Mouse (Mus musculus) 416B (cell line): ENCODE measurements around the gene Hba-a1.
"Not testable (repeated sequence)": the region's sequence is repeated elsewhere in the genome, so short reads cannot be mapped to it uniquely, and the experiment has no call there.

Source experiments
- DNase-seq: peaks from one replicate; pipeline ENCODE4 v3.0.0; 2011; ENCODE audit warnings: low read depth

Hba-a1 gene

GRCm38 (mm10) chr11:32262674-32263415 lies 20.5 kb upstream of the Hba-a1 start:
- DNase-seq: peak; percentile 28

DNA sequence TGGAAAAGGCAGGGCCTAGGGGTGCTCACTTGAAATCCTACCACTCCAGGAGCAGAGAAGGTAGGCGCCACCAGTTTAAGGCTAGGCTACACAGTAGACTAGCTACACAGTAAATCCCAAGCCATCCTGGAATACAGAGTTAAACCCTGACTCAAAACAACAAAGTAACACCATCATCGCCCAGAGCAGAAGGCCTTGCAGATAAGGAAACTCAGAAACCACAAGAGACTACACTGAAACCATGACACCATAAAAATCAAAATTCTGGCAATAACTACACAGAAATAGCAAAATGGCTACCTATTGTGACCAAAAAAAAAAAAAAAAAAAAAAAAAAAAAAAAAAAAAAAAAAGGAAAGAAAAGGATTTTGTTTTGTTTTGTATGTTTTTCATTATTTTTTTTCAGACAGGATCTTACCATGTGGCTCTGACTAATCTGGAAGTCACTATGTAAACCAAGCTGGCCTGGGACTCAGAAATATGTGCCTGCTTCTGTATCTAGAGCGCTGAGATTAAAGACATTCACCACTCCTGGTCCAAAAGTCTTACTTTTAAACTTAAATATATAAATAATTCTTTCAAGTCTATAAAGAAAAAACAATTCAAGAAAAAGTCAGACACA lies 18.1 kb upstream of the Hba-a1 start:
- DNase-seq: peak; percentile 95

- DNase-seq: no peak
These were observed 17.1 kb upstream of the Hba-a1 start for GRCm38 (mm10) chr11:32266194-32266593.

DNA sequence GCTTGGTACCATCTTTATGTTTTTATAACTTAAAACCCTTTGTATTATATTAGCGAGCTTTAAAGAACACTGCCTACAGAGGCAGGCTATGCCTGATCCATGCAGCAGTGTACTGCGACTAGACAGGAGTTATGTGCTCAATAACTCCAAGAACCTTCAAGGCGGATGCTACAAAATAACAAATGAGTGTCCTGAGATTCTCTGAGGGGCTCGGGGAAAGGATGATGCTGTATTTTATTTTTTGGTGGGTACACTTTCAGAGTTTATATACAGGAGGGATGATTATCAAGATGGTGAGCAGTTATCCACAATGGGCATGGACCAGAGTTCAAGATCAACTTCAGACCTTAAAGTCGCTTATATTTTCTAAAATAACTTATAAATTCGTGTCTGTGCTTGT lies 16.5 kb upstream of the Hba-a1 start:
- DNase-seq: no peak

DNA sequence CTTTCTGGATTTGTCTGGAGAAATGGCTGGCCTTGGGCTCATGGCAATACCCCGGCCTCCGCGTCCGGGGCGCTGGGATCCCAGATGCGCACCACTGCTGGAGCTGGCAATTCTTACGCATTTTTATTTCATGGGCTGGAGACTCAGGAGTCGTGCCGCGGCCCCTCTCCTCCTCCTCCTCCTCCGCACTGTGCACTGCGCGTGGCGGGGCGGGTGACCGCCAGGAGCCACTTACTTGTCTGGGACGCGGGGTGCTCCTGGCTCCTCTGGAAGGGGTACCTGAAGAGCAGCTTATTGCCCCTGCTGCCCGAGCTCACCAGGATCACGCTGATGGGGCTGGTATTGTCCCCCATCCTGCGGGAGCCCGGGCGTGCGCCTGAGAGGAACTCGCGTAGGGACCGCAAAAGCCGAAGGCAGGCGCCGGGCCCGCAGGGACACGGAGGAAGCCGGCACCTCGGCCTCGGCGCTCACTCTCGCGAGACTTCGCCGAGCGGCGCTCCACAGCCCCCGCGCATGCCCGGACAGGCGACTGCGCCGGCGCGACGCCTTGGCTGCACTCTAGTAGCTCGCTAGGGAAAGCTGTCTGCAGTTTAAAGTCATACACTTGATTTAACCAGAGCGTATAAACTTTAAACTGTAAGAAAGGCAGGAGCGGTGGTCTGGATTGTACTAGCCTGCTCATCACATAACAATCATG lies 16.0 kb upstream of the Hba-a1 start, which contains the start of gene Nprl3:
Gene Nprl3 (minus strand): TSS at position 520 of the 697 bp plus-strand sequence.
- peak; percentile 91 for DNase-seq

DNA sequence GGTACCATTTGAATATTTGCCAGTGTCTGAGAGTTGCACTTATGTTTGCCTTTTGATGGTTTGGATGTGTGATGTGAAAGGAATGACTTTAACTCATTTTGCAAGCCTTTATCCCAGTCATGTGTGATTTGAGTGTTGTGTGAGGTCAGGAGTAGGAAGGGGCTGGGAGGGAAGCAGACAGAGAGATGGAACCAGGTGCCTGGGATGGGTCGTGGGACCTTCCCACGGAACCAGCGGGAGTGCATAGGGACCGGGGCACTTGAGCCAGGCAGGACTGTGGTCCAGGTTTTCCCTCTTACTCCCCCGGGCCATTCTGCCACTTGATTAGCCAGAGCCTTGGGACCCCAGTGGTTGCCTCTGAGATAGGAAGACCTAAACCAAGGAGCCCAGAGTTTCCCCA lies 15.3 kb upstream of the Hba-a1 start:
- DNase-seq: no peak

DNA sequence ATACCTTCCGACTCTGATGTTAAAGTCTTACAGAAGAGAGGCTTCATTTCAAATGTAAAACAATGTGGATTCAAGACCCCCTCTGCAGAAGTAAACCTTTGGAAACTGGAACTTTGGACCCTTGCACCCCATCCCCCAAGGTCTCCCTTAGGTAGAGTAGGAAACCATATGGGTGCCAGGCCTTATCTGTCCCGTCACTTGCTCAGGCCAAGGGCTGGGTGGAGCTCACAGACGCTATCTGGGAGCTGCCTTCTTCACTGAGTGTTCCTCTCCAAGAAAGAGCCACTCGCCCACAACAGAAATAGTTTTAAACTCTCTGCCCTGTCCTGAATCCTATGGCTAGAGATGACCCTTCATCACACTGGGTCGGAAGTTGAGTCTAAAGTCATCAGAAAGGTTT lies 14.4 kb upstream of the Hba-a1 start:
- DNase-seq: no peak

- peak; percentile 76 for DNase-seq
These were observed 12.1 kb upstream of the Hba-a1 start for GRCm38 (mm10) chr11:32271178-32271577.

- no peak for DNase-seq
These were observed 7.0 kb upstream of the Hba-a1 start, which contains the start of gene Hba-x for GRCm38 (mm10) chr11:32276347-32276746. Hba-x (plus strand) TSS chr11:32276400.

DNA sequence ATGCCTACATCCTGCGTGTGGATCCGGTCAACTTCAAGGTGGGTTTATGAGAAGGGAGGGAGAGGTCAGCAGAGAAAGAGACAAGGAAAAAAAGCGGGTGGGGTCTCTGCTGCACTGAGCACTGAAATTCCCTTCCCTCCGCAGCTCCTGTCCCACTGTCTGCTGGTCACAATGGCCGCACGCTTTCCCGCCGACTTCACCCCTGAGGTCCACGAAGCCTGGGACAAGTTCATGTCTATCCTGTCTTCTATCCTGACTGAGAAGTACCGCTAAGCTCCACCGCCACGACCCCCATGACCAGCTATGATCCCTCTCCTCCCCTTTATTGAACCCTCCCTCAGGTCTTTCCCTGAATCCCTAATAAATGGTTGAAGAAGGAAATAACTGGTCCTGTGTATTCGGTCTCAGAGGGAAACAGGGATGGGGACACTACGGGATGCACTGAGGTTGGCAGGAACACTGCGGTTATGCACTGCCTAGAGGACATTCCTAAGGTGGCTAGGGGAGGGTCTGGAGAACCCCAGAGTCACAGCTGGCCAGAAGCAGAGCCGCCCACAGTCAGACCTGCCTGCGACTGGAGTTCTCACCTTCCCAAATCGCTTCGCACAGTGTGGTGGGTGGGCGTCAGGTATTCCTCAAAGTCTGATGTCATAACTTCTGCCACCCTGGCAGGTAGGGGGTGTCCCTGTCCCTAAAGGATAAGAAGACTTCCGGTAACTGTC lies 5.4 kb upstream of the Hba-a1 start:
- DNase-seq: no peak

DNA sequence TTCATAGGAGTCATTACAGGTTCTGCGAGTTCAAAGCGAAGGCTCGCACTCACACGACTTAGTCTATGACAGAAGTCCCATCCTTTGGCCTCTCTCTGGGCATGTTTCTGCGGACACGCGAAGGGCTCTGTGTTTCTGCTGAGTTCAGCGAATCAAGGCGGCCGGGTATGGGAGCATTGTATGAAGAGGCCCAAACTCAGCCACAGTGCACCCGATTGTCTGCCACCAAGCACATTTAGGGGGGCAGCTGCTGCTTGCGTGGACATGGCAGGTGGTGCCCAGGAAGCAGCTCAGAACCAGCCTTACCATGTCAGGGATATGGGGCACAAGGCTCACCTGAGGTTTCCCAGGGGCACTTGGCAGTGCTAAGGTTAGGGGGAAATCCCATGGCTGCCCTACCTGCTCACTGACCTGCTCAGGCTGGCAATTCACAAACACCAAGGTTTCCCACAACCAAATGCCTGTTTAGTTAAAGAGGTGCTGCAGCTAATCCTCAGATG lies 4.8 kb upstream of the Hba-a1 start:
- DNase-seq: no peak

GRCm38 (mm10) chr11:32280646-32281045 lies 2.7 kb upstream of the Hba-a1 start:
- no peak for DNase-seq

DNA sequence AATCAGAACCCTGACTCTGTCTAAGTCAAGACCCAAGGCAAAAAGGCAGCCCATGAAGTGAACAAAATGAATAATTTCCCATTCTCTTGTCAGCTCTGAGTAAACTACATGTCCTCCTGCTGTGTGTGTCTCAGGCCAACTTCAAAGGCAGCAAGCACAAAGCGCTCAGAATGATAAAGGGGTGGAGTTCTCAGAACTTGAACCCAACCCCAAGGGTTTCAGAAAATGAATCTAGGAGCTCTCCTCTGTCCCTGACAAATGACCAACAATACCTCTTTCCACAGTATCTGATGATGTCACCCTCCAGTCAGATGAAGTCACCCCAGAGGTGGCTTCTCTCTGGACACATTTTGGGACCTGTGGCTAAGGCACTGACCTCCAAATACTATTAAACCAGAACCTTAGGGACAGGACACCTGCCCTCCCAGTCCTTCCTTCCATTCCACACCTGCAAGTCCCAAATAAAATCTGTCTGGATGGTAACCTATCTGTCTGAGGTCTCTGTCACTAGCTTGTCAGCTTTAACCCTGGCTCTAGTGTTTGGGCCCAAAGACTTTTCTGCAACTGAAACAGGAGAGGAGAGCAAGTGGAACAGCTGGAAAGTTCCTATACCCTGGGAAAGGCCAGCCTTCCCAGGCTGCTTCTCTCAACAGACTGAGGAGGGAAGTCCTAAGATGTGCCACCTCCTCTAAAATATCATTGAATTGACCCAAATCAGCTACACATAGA lies 1.7 kb upstream of the Hba-a1 start:
- no peak for DNase-seq

DNA sequence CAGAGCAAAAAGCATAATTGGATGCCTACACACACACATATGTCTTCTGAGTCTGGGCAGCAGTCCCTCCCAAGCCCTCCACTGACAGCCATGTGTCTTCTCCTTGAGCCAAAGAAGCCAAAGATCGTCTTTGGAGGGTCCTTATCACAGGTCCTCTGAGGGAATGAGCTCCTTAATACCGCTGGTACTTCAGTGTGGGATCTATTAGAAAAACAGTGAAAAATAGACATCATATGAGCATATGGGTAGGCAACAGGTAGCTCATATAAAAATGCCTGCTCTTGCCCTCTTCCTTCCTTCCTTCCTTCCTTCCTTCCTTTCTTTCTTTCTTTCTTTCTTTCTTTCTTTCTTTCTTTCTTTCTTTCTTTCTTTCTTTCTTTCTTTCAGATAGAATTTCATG lies 1.3 kb downstream of the Hba-a1 start:
- not testable (repeated sequence) for DNase-seq

DNA sequence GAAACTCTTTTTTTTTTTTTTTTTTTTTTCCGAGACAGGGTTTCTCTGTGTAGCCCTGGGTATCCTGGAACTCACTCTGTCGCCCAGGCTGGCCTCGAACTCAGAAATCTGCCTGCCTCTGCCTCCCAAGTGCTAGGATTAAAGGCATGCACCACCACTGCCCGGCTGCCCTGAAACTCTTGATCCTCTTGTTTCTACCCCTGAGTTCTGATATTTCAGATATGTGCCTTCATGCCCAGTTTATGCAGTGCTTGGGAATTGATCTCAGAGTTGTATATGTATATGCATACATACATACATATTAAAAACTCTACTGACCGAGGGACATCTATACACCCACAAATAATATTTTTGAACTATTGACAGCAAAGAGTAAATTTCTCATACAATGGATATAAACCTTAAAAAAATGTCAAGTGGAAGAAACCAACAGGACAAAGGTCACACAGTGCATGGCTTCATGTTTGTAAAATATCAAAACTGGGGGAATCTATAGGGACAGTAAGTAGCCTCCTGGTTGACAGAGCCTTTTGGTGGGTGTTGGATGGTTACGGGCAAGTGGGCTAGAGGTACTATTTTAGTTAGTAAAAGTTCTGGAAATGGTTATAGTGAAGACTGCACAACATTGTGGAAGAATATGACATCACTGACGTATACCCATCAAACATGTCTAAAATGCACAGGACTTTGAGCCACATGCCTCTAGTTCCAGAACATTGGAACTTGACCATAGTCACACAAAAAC lies 1.9 kb downstream of the Hba-a1 start:
- DNase-seq: no peak

- DNase-seq: not testable (repeated sequence)
These were observed 2.6 kb downstream of the Hba-a1 start for GRCm38 (mm10) chr11:32285887-32286286.

GRCm38 (mm10) chr11:32286695-32287492 lies 3.6 kb downstream of the Hba-a1 start, which contains the start of gene Hbq1b:
Hbq1b (plus strand) TSS chr11:32286965.
- DNase-seq: peak; percentile 28

- no peak for DNase-seq
These were observed 4.1 kb downstream of the Hba-a1 start for GRCm38 (mm10) chr11:32287493-32287825.

DNA sequence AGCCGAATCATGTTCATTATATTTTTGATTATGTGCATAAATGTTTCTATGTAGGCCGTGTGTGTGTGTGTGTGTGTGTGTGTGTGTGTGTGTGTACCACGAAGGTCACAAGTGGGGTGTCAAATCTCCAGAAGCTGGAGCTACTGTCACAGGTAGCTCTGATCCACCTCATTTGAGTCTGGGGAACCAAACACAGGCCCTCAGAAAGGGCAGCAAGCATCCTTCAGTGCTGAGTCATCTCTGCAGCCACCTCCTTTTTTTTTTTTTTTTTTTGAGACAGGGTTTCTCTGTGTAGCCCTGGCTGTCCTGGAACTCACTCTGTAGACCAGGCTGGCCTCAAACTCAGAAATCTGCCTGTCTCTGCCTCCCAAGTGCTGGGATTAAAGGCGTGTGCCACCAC lies 9.5 kb downstream of the Hba-a1 start:
- not testable (repeated sequence) for DNase-seq

DNA sequence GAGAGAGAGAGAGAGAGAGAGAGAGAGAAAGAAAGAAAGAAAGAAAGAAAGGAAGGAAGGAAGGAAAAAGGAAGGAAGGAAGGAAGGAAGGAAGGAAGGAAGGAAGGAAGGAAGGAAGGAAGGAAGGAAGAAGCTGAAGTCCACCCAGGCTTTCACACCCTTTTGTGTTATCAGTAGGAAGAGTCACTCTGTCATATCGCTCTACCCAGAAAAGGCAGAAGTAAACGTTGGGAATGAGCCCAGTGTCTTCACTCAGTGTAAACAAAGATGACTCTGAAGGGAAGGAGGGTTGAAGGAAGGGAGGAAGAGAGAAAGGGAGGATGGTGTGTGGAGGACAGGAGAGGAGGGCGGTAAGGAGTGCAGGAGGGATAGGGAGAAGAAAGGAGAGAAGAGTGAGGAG lies 10.2 kb downstream of the Hba-a1 start:
- not testable (repeated sequence) for DNase-seq
